Mouse (Mus musculus): Measurements from ENCODE around the gene Hyal2. TPM values are rescaled to one million over a fixed set of nuclear protein-coding genes. Genes with fewer than 3 reads are reported as not detected.

Gene Hyal2
- 106 and 112 TPM in 2 replicates for polyA plus RNA-seq (2014; fragmentation: Nextera tagmentation; extraction: Ambion mirVana)

DNA sequence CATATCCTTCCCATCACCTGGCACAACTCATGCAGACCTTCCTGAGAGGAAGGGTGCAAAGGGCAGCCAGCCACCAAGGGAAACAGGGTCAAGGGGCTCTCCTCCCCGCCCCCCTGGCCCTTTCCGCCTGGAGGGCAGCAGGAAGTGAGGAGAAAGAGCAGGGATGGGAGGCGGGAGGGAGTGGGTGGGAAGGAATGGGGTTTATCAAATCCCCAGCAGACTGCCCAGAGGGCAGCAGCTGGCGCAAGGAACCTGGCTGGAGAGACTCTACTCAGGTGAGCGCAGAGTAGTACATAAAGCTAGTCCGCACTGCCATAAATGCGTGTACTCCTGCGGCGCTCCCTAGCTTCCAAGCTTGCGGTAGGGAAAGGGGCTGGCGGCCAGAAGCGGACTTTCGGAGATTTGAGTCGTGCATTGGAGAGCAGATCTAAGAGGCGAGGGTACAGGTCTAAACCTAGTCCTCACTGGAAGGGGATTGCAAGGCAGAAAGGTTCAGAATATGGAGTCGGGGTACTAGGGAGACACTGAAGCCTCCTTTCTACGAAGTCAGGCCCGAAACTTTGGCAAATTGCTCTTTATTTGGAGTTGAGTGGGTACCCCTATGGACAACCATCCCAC, at the start of gene Hyal2:
Hyal2 (plus strand) TSS at position 244 of the 618 bp plus-strand sequence.
- H3K4me1 ChIP-seq (ENCODE audit: control insufficient read depth, insufficient read depth, low read length) = peaks cover 32% of the 10 kb centered on the region
- H3K27ac ChIP-seq (replicated peaks; ENCODE audit: low read depth, low read length) = peak within 1 kb of the TSS; percentile 88
- H3K9ac ChIP-seq (ENCODE audit: low read depth, low read length) = peak within 1 kb of the TSS; percentile 66
- DNase-seq (ENCODE audit: low spot score) = no peak
- peaks cover 45% of the 10 kb centered on the region for H3K36me3 ChIP-seq (ENCODE audit: control insufficient read depth, insufficient read depth, low read length)
- no peaks in the 10 kb centered on the region for H3K27me3 ChIP-seq (replicated peaks; ENCODE audit: control insufficient read depth, insufficient read depth, low read length)
- H3K4me2 ChIP-seq (ENCODE audit: low read depth, low read length) = peak within 1 kb of the TSS; percentile 63
- H3K9me3 ChIP-seq (ENCODE audit: control insufficient read depth, low read length) = no peaks in the 10 kb centered on the region
- H3K4me3 ChIP-seq (ENCODE audit: low read depth, low read length) = peak within 1 kb of the TSS; percentile 52
- WGBS = 9% methylated on average over 18 of the region's 18 CpGs
- no peak for ATAC-seq (ENCODE audit: low read depth)

DNA sequence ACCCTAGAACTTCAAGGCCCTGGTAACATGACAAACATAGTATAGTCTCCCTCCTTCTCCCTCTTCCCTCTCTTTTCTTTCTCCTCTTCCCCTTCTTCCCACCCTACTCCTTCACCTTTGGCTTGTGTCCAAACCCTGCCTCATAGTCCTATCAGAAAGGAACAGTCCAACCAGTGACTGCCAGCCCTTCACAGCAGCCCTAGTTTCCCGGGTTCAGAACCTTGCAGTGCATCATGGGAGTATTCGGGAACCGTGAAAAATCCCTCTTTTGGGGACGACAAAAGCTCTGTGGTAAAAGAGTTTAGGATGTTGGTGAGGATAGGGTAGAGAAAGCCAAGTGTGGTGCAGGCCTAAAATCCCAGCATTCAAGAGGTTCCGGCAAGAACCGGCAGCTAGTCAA, 47.4 kb upstream of the Hyal2 start:
- WGBS = 60% methylated on average over 6 of the region's 6 CpGs
- ATAC-seq (ENCODE audit: low read depth) (no peak), DNase-seq (ENCODE audit: low spot score) (no peak)
- no peak overlapping the region for H3K4me2 ChIP-seq (ENCODE audit: low read depth, low read length)
- no peaks in the 10 kb centered on the region for H3K9me3 ChIP-seq (ENCODE audit: control insufficient read depth, low read length)
- H3K27me3 ChIP-seq (replicated peaks; ENCODE audit: control insufficient read depth, insufficient read depth, low read length) = peaks cover 6% of the 10 kb centered on the region; the same call in 1 of the 2 replicates
- H3K4me1 ChIP-seq (ENCODE audit: control insufficient read depth, insufficient read depth, low read length) = peaks cover 17% of the 10 kb centered on the region
- no peak overlapping the region for H3K27ac ChIP-seq (replicated peaks; ENCODE audit: low read depth, low read length)
- H3K36me3 ChIP-seq (ENCODE audit: control insufficient read depth, insufficient read depth, low read length) = no peaks in the 10 kb centered on the region
- no peak overlapping the region for H3K4me3 ChIP-seq (ENCODE audit: low read depth, low read length)
- no peak overlapping the region for H3K9ac ChIP-seq (ENCODE audit: low read depth, low read length)

GRCm38 (mm10) chr9:107521190-107521589, 46.6 kb upstream of the Hyal2 start:
- ATAC-seq (ENCODE audit: low read depth) (peak; percentile 16; the same call in 1 of the 2 replicates), DNase-seq (ENCODE audit: low spot score) (peak; percentile 31)
- Histone ChIP-seq H3K27ac (replicated peaks; ENCODE audit: low read depth, low read length) (no peak overlapping the region), H3K9ac (ENCODE audit: low read depth, low read length) (no peak overlapping the region), H3K27me3 (replicated peaks; ENCODE audit: control insufficient read depth, insufficient read depth, low read length) (peaks cover 15% of the 10 kb centered on the region), H3K4me2 (ENCODE audit: low read depth, low read length) (peak overlapping the region; percentile 49), H3K9me3 (ENCODE audit: control insufficient read depth, low read length) (no peaks in the 10 kb centered on the region), H3K4me3 (ENCODE audit: low read depth, low read length) (no peak overlapping the region), H3K4me1 (ENCODE audit: control insufficient read depth, insufficient read depth, low read length) (peaks cover 17% of the 10 kb centered on the region), H3K36me3 (ENCODE audit: control insufficient read depth, insufficient read depth, low read length) (no peaks in the 10 kb centered on the region)
- WGBS = 32% methylated on average over 5 of the region's 5 CpGs

DNA sequence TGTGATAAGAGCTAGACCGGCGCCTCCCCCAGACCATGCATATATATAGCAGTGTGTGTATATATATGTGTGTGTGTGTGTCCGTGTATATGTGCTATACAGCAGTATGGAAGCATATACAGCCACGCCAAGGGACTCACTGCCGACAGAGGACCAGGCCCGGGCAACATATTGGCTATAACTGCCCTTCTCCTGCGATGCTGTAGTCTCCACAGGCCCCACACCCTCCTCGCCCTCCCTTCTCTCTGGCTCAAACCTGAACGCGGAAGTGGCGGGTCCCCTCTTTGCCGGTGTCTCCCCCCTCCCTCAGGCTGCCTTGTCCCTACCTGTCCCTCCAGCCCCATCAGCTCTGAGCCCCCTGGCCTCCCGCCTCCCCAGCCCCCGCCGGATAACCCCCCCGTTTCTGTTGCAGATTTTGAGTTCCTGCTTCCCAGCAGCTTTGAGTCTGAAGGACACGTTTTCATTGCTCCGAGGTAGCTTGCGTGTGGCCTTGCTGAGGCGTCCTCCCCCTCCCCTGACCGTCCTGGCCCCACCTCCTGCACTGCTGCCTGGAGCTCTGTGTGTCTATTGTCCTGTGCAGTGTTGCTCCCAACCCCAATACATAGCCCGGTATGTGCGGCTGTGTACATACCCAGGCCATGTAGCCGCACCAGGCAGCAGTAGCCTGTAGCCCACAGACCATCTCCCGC, 45.9 kb upstream of the Hyal2 start:
- H3K36me3 ChIP-seq (ENCODE audit: control insufficient read depth, insufficient read depth, low read length) = no peaks in the 10 kb centered on the region
- H3K27ac ChIP-seq (replicated peaks; ENCODE audit: low read depth, low read length) = no peak overlapping the region
- 21% methylated on average over 25 of the region's 25 CpGs for WGBS
- no peaks in the 10 kb centered on the region for H3K9me3 ChIP-seq (ENCODE audit: control insufficient read depth, low read length)
- peak overlapping the region; percentile 10; the same call in 1 of the 2 replicates for H3K4me3 ChIP-seq (ENCODE audit: low read depth, low read length)
- peaks cover 21% of the 10 kb centered on the region for H3K27me3 ChIP-seq (replicated peaks; ENCODE audit: control insufficient read depth, insufficient read depth, low read length)
- peak; percentile 42; the same call in 1 of the 2 replicates for ATAC-seq (ENCODE audit: low read depth)
- peak overlapping the region; percentile 46 for H3K9ac ChIP-seq (ENCODE audit: low read depth, low read length)
- peak overlapping the region; percentile 49 for H3K4me2 ChIP-seq (ENCODE audit: low read depth, low read length)
- peak; percentile 57 for DNase-seq (ENCODE audit: low spot score)
- peaks cover 23% of the 10 kb centered on the region for H3K4me1 ChIP-seq (ENCODE audit: control insufficient read depth, insufficient read depth, low read length)

DNA sequence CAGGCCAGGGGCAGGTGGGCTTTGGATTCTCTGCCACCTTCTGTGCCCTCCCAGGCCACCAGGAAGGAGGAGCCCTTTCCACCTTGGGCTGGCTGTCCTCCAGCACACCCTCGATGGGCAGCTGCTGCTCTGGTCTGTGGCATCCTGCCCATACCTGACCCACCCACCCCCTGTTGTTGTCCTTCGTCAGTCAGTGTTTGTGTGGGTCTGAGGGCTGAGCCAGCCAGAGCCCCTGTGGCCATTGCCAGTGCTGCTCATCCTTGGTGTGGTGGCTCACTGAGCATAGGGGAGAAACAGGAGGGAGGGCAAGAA, 45.4 kb upstream of the Hyal2 start:
- no peak for ATAC-seq (ENCODE audit: low read depth)
- H3K27me3 ChIP-seq (replicated peaks; ENCODE audit: control insufficient read depth, insufficient read depth, low read length) = peaks cover 25% of the 10 kb centered on the region
- peak overlapping the region; percentile 46 for H3K9ac ChIP-seq (ENCODE audit: low read depth, low read length)

GRCm38 (mm10) chr9:107526198-107527026, 41.3 kb upstream of the Hyal2 start:
- no peaks in the 10 kb centered on the region for H3K36me3 ChIP-seq (ENCODE audit: control insufficient read depth, insufficient read depth, low read length)
- 6% methylated on average over 28 of the region's 44 CpGs for WGBS
- H3K9ac ChIP-seq (ENCODE audit: low read depth, low read length) = peak overlapping the region; percentile 41

More for the DNA sequence above, 45.4 kb upstream of the Hyal2 start:
- Histone ChIP-seq H3K27ac (replicated peaks; ENCODE audit: low read depth, low read length) (no peak overlapping the region), H3K4me1 (ENCODE audit: control insufficient read depth, insufficient read depth, low read length) (peaks cover 28% of the 10 kb centered on the region), H3K4me2 (ENCODE audit: low read depth, low read length) (peak overlapping the region; percentile 49; the same call in 1 of the 2 replicates), H3K36me3 (ENCODE audit: control insufficient read depth, insufficient read depth, low read length) (no peaks in the 10 kb centered on the region), H3K4me3 (ENCODE audit: low read depth, low read length) (no peak overlapping the region), H3K9me3 (ENCODE audit: control insufficient read depth, low read length) (no peaks in the 10 kb centered on the region)
- WGBS = 31% methylated on average over 2 of the region's 2 CpGs
- DNase-seq (ENCODE audit: low spot score) = no peak

DNA sequence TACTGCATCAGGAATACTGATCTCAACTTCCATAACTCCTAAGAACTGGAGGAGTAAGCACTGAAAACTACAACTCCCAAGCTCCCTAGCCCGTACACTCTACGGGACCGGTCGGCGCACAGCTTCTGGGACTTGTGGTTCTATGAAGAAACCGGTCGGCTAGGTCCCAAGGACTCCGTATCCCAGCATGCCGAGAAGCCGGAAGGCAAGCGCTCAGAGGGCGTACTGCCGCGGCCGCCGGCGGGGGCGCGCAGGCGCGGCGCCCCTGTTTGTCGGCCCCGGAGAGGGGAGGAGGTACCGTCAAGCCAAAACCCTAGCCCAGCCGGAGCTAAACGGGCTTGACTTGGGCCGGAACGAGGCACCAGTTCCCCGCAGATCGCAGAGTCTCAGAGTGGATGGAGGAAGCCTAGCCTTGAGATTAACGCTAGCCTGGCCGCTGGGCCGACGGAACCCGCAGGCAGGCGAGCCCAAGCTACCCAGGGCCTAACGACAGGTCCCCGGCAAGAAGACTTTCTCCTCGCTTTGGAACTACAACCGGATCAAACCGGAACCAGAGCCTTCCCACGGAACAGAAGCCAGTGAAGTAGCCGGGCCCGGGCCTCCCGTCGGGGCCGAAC, 33.8 kb upstream of the Hyal2 start, which contains the start of gene Tmem115:
Tmem115 (plus strand) TSS at position 155 of the 617 bp plus-strand sequence.
- H3K27me3 ChIP-seq (replicated peaks; ENCODE audit: control insufficient read depth, insufficient read depth, low read length) = no peaks in the 10 kb centered on the region
- peak within 1 kb of the TSS; percentile 91 for H3K4me3 ChIP-seq (ENCODE audit: low read depth, low read length)
- peaks cover 17% of the 10 kb centered on the region for H3K36me3 ChIP-seq (ENCODE audit: control insufficient read depth, insufficient read depth, low read length)
- H3K9ac ChIP-seq (ENCODE audit: low read depth, low read length) = peak within 1 kb of the TSS; percentile 94
- peak within 1 kb of the TSS; percentile 98 for H3K4me2 ChIP-seq (ENCODE audit: low read depth, low read length)
- peaks cover 23% of the 10 kb centered on the region for H3K4me1 ChIP-seq (ENCODE audit: control insufficient read depth, insufficient read depth, low read length)
- no peaks in the 10 kb centered on the region for H3K9me3 ChIP-seq (ENCODE audit: control insufficient read depth, low read length)
- WGBS = 1% methylated on average over 38 of the region's 48 CpGs
- peak; percentile 99 for ATAC-seq (ENCODE audit: low read depth)
- DNase-seq (ENCODE audit: low spot score) = peak; percentile 100
- peak within 1 kb of the TSS; percentile 87 for H3K27ac ChIP-seq (replicated peaks; ENCODE audit: low read depth, low read length)

More at GRCm38 (mm10) chr9:107526198-107527026, 41.3 kb upstream of the Hyal2 start:
- H3K9me3 ChIP-seq (ENCODE audit: control insufficient read depth, low read length) = no peaks in the 10 kb centered on the region
- peaks cover 31% of the 10 kb centered on the region for H3K27me3 ChIP-seq (replicated peaks; ENCODE audit: control insufficient read depth, insufficient read depth, low read length)
- ATAC-seq (ENCODE audit: low read depth) (peak; percentile 67), DNase-seq (ENCODE audit: low spot score) (peak; percentile 64)
- no peak overlapping the region for H3K27ac ChIP-seq (replicated peaks; ENCODE audit: low read depth, low read length)
- H3K4me1 ChIP-seq (ENCODE audit: control insufficient read depth, insufficient read depth, low read length) = peaks cover 21% of the 10 kb centered on the region
- H3K4me3 ChIP-seq (ENCODE audit: low read depth, low read length) = peak overlapping the region; percentile 43
- peak overlapping the region; percentile 76 for H3K4me2 ChIP-seq (ENCODE audit: low read depth, low read length)
